Mouse (Mus musculus) adrenal gland, adult 18-20 months (tissue): ENCODE measurements around the gene Boc. TPM values are rescaled to one million over a fixed set of nuclear protein-coding genes. Genes with fewer than 3 reads are reported as not detected.

Experiments used
- DNase-seq, 2 experiments: peaks; one replicate each; pipeline ENCODE4 v3.0.0; 2021 to 2022; ENCODE audit warnings: low spot score in 2 of 2
- total RNA-seq, 2 experiments: library from RNA; stranded (reverse); gene quantifications; 1 replicate in 1 of 2; 2 replicates in 1 of 2; pipeline ENCODE4 v1.2.3; 2021

The Boc gene
- total RNA-seq, 2 experiments from 2014 or later: 25.2 to 48.5 TPM

GRCm38 (mm10) chr16:44555791-44556709, 2.6 kb downstream of the Boc start:
- DNase-seq: no peak

GRCm38 (mm10) chr16:44553861-44554260, 4.8 kb downstream of the Boc start:
- DNase-seq: no peak

GRCm38 (mm10) chr16:44552726-44553125, 6.0 kb downstream of the Boc start:
- no peak for DNase-seq

- no peak for DNase-seq
Observed at GRCm38 (mm10) chr16:44552036-44552435, 6.7 kb downstream of the Boc start.

- DNase-seq: no peak
Observed at GRCm38 (mm10) chr16:44551491-44551890, 7.2 kb downstream of the Boc start.

GRCm38 (mm10) chr16:44550843-44551242, 7.9 kb downstream of the Boc start:
- no peak for DNase-seq

- DNase-seq: no peak
Observed at GRCm38 (mm10) chr16:44549867-44550679, 8.6 kb downstream of the Boc start.

GRCm38 (mm10) chr16:44549381-44549780, 9.3 kb downstream of the Boc start:
- DNase-seq: no peak

- DNase-seq: no peak
Observed at GRCm38 (mm10) chr16:44547976-44548375, 10.7 kb downstream of the Boc start.

- no peak for DNase-seq
Observed at GRCm38 (mm10) chr16:44546831-44547230, 11.9 kb downstream of the Boc start.

- no peak for DNase-seq
Observed at GRCm38 (mm10) chr16:44545939-44546338, 12.8 kb downstream of the Boc start.

GRCm38 (mm10) chr16:44545153-44545552, 13.5 kb downstream of the Boc start:
- no peak for DNase-seq

- DNase-seq: no peak
Observed at GRCm38 (mm10) chr16:44543098-44543497, 15.6 kb downstream of the Boc start.

- no peak for DNase-seq
Observed at GRCm38 (mm10) chr16:44542029-44542690, 16.5 kb downstream of the Boc start.

- no peak for DNase-seq
Observed at GRCm38 (mm10) chr16:44539611-44540010, 19.1 kb downstream of the Boc start.

- DNase-seq: no peak
Observed at GRCm38 (mm10) chr16:44538401-44539395, 20.0 kb downstream of the Boc start.

- no peak for DNase-seq
Observed at GRCm38 (mm10) chr16:44534122-44534521, 24.6 kb downstream of the Boc start.

GRCm38 (mm10) chr16:44533522-44533921, 25.2 kb downstream of the Boc start:
- DNase-seq: no peak

- no peak for DNase-seq
Observed at GRCm38 (mm10) chr16:44532851-44533250, 25.8 kb downstream of the Boc start.

GRCm38 (mm10) chr16:44531239-44531797, 27.4 kb downstream of the Boc start:
- DNase-seq: no peak
